27 mouse cellular contexts compared by ENCODE assay signal in the genomic region with DNA sequence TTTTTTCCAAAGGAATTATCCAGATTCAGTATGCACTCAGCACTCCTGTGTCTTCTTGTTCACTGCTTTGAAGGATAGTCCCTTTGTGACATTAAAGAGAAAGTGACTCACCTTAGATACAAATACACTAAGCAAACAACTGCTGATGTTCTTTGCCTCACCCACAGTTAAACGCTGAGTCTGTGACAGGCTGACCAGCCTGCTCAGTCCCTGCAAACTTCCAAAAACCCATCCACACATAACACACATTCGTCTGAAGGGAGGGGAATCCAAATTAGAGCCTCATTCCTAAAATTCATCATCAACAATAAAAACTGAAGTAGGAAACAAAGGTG. TPM values are rescaled to one million over a fixed set of nuclear protein-coding genes. Genes with fewer than 3 reads are reported as not detected.
DNase-seq lines count a peak whose midpoint lies in the region; ATAC-seq and TF ChIP-seq lines count a peak whose summit lies in the region.
"Had no signal": no experiment of that assay in that cellular context is flagged by ENCODE, and none has a peak within 500 bp of the region (broad histone marks: within the 10 kb centered on the region; RNA-seq: fewer than 3 reads in every experiment).

No protein-coding gene starts in this region.

- TF ChIP-seq POLR2A in bone marrow, adult 2 months (IDR thresholded peaks at IDR 0.05; ENCODE audit: borderline replicate concordance, control insufficient read depth, low read depth, low read length), result no peak

- no peak for ATAC-seq in heart, embryonic 13.5 days (ENCODE audit: extremely low read depth, insufficient number of reproducible peaks, low FRiP score, low TSS enrichment)
- no peak for ATAC-seq in liver, embryonic 13.5 days (ENCODE audit: low read depth)
- ATAC-seq in stomach, postnatal 0 days (ENCODE audit: low FRiP score, low TSS enrichment), result 0 out of 2 replicates have a peak, but pooled peaks have one; percentile 65
- ATAC-seq: CD4-positive, CD25-positive, alpha-beta regulatory T cell, adult 4 months; forebrain, postnatal 0 days; hindbrain, embryonic 16.5 days; midbrain, embryonic 16.5 days had no signal

- 74% methylated on average over 2 of the region's 2 CpGs for WGBS in heart, embryonic 13.5 days
- 77% methylated on average over 2 of the region's 2 CpGs for WGBS in bone marrow, adult 2 months
- WGBS in liver, embryonic 13.5 days (ENCODE audit: insufficient replicate concordance), result 36% methylated on average over 2 of the region's 2 CpGs
- 26% methylated on average over 2 of the region's 2 CpGs for WGBS in stomach, postnatal 0 days

- H3K27ac ChIP-seq in heart, embryonic 13.5 days (replicated peaks), result no peak overlapping the region; the same call in 1 of the 2 replicates
- peak overlapping the region; percentile 52; the same call in 1 of the 2 replicates for H3K27ac ChIP-seq in bone marrow, adult 2 months (ENCODE audit: control insufficient read depth, insufficient read depth, low read depth, low read length, poor library complexity)
- H3K27ac ChIP-seq in liver, embryonic 13.5 days, result peak overlapping the region; percentile 94
- no peak overlapping the region for H3K27ac ChIP-seq in stomach, postnatal 0 days (replicated peaks)
- H3K27ac ChIP-seq: forebrain, embryonic 10.5 days; hindbrain, embryonic 10.5 days; macrophage; midbrain, embryonic 10.5 days; neural tube, embryonic 13.5 days; stomach, embryonic 15.5 days had no signal

- no peak for TF ChIP-seq CTCF in bone marrow, adult 2 months (IDR thresholded peaks at IDR 0.05; ENCODE audit: control insufficient read depth, insufficient read depth, low read length)
- TF ChIP-seq CTCF in stomach, postnatal 0 days (IDR thresholded peaks at IDR 0.05; ENCODE audit: low read depth), result no peak

- no peak for TF ChIP-seq EP300 in stomach, postnatal 0 days (optimal IDR thresholded peaks at IDR 0.05)

- peaks cover 27% of the 10 kb centered on the region for H3K4me1 ChIP-seq in heart, embryonic 13.5 days
- no peaks in the 10 kb centered on the region; the same call in 1 of the 2 replicates for H3K4me1 ChIP-seq in bone marrow, adult 2 months (ENCODE audit: control insufficient read depth, insufficient read depth, low read length)
- H3K4me1 ChIP-seq in liver, embryonic 13.5 days (replicated peaks), result peaks cover 77% of the 10 kb centered on the region
- H3K4me1 ChIP-seq in stomach, postnatal 0 days (replicated peaks; ENCODE audit: control insufficient read depth, insufficient read depth), result no peaks in the 10 kb centered on the region
- H3K4me1 ChIP-seq: hindbrain, embryonic 10.5 days; midbrain, embryonic 10.5 days; neural tube, embryonic 13.5 days had no signal

- no peak overlapping the region for H3K9ac ChIP-seq in heart, embryonic 13.5 days
- H3K9ac ChIP-seq in liver, embryonic 13.5 days, result peak overlapping the region; percentile 71
- H3K9ac ChIP-seq in stomach, postnatal 0 days (ENCODE audit: low read length), result no peak overlapping the region
- H3K9ac ChIP-seq: forebrain, postnatal 0 days; neural tube, embryonic 13.5 days; stomach, embryonic 15.5 days had no signal

- H3K36me3 ChIP-seq in heart, embryonic 13.5 days, result no peaks in the 10 kb centered on the region
- H3K36me3 ChIP-seq in liver, embryonic 13.5 days, result peaks cover 8% of the 10 kb centered on the region; the same call in 1 of the 2 replicates
- H3K36me3 ChIP-seq in stomach, postnatal 0 days (ENCODE audit: control insufficient read depth, insufficient read depth, low read length), result no peaks in the 10 kb centered on the region
- H3K36me3 ChIP-seq: hindbrain, embryonic 10.5 days; neural tube, embryonic 13.5 days; stomach, embryonic 15.5 days had no signal

- no peak overlapping the region for H3K4me3 ChIP-seq in heart, embryonic 13.5 days
- H3K4me3 ChIP-seq in bone marrow, adult 2 months (replicated peaks; ENCODE audit: control insufficient read depth, low read depth, low read length), result no peak overlapping the region
- peak overlapping the region; percentile 13; the same call in 1 of the 2 replicates for H3K4me3 ChIP-seq in liver, embryonic 13.5 days (replicated peaks)
- no peak overlapping the region for H3K4me3 ChIP-seq in stomach, postnatal 0 days (ENCODE audit: low read depth, low read length)
- H3K4me3 ChIP-seq: forebrain, embryonic 10.5 days; hindbrain, embryonic 10.5 days; midbrain, embryonic 10.5 days; myocyte; neural tube, embryonic 13.5 days; stomach, embryonic 15.5 days had no signal

- H3K4me2 ChIP-seq in heart, embryonic 13.5 days, result peak overlapping the region; percentile 29; the same call in 1 of the 2 replicates
- H3K4me2 ChIP-seq in liver, embryonic 13.5 days, result peak overlapping the region; percentile 58
- H3K4me2 ChIP-seq in stomach, postnatal 0 days (replicated peaks; ENCODE audit: low read depth), result no peak overlapping the region
- H3K4me2 ChIP-seq: neural tube, embryonic 13.5 days; stomach, embryonic 15.5 days had no signal

- H3K9me3 ChIP-seq in heart, embryonic 13.5 days, result no peaks in the 10 kb centered on the region
- no peaks in the 10 kb centered on the region for H3K9me3 ChIP-seq in liver, embryonic 13.5 days (replicated peaks)
- H3K9me3 ChIP-seq in stomach, postnatal 0 days (ENCODE audit: control insufficient read depth, low read length), result no peaks in the 10 kb centered on the region
- H3K9me3 ChIP-seq: forebrain, embryonic 10.5 days; hindbrain, embryonic 10.5 days; midbrain, embryonic 10.5 days; neural tube, embryonic 13.5 days; stomach, embryonic 15.5 days had no signal

- DNase-seq in heart, adult 11 months, result no peak
- no peak for DNase-seq in liver, embryonic 13.5 days
- no peak for DNase-seq in stomach, postnatal 0 days (ENCODE audit: low spot score)
- no peak for DNase-seq in adrenal gland, adult 18-20 months (ENCODE audit: low spot score in 2 of 2)
- DNase-seq in spleen, adult 18-20 months, result no peak
- DNase-seq: adrenal gland, postnatal 10 days; cerebellum, adult 9-10 months; forebrain, postnatal 0 days; gastrocnemius, postnatal 25 days; heart, postnatal 10 days; kidney, postnatal 4 days; layer of hippocampus, adult 9-11 months; left cerebral cortex, postnatal 4 days; retina, postnatal 1 day; thymus, adult 18-20 months had no signal

- no peaks in the 10 kb centered on the region for H3K27me3 ChIP-seq in heart, embryonic 13.5 days (replicated peaks)
- H3K27me3 ChIP-seq in liver, embryonic 13.5 days, result no peaks in the 10 kb centered on the region
- H3K27me3 ChIP-seq in stomach, postnatal 0 days (ENCODE audit: control insufficient read depth, insufficient read depth, low read length), result no peaks in the 10 kb centered on the region
- H3K27me3 ChIP-seq: neural tube, embryonic 13.5 days; stomach, embryonic 15.5 days had no signal

RNA-seq across cellular contexts. Expression of gene Zfand6, which starts 37.8 kb away (rescaled TPM):
- 134 and 149 TPM in 2 replicates for polyA plus RNA-seq in heart, embryonic 13.5 days (2015; fragmentation: Nextera tagmentation; extraction: Ambion mirVana)
- 87.1 and 89.4 TPM in 2 replicates for polyA plus RNA-seq in bone marrow, adult 2 months (2011; ENCODE audit: insufficient read depth, insufficient read length, low replicate concordance, missing spikeins)
- 129 and 146 TPM in 2 replicates for polyA plus RNA-seq in liver, embryonic 13.5 days (2015; fragmentation: Nextera tagmentation; extraction: Ambion mirVana)
- polyA plus RNA-seq in stomach, postnatal 0 days (2015; fragmentation: Nextera tagmentation; extraction: Ambion mirVana), result 128 and 138 TPM in 2 replicates
- total RNA-seq in adrenal gland, adult 18-20 months (2021), result 100 to 1,000 TPM; 115 to 136 TPM

RNA-seq across cellular contexts. Expression of gene Fah, which starts 45.4 kb away (rescaled TPM):
- polyA plus RNA-seq in heart, embryonic 13.5 days (2015; fragmentation: Nextera tagmentation; extraction: Ambion mirVana), result 5.7 and 6.2 TPM in 2 replicates
- 3.3 and 16.6 TPM in 2 replicates for polyA plus RNA-seq in bone marrow, adult 2 months (2011; ENCODE audit: insufficient read depth, insufficient read length, low replicate concordance, missing spikeins)
- 23.3 and 25.4 TPM in 2 replicates for polyA plus RNA-seq in liver, embryonic 13.5 days (2015; fragmentation: Nextera tagmentation; extraction: Ambion mirVana)
- 12.4 and 12.5 TPM in 2 replicates for polyA plus RNA-seq in stomach, postnatal 0 days (2015; fragmentation: Nextera tagmentation; extraction: Ambion mirVana)
- 10 to 100 TPM; 59.6 to 77.1 TPM for total RNA-seq in adrenal gland, adult 18-20 months (2021)

Comparison
In these comparisons a context has a peak if more than half of its experiments do, and no peak if none do; other contexts are left out.
1. H3K27ac ChIP-seq: peak in bone marrow, adult 2 months (single experiment) and liver, embryonic 13.5 days (single experiment); none in heart, embryonic 13.5 days (single experiment) and stomach, postnatal 0 days (single experiment).